Mouse (Mus musculus): Measurements from ENCODE around the gene Sec24d.

The Sec24d gene

GRCm38 (mm10) chr3:123411821-123412578, 144.7 kb downstream of the Sec24d start:
- no peak for DNase-seq

DNA sequence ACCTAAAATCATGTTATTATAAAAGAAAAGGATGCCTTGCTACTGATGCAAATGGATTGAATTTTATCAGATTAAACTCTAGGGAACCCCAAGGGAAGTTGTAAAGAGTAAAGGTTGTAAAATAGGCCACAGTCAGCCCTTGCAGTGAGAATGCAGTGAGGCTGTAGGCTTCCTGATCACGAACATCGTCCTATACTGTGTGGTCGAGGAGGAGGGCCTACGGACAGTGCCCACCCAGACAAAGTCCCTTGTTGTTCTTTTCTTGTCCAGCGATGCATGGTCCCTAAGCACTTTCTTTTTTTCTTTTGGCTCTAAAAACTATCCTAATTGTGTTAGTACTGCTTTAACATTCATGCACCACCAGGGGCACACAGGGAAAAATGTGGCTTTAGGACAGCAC, 145.9 kb downstream of the Sec24d start:
- DNase-seq = no peak
